Mouse (Mus musculus) ES-E14 (cell line): Measurements from ENCODE around the gene Fam84b. TPM values are rescaled to one million over a fixed set of nuclear protein-coding genes. Genes with fewer than 3 reads are reported as not detected.

Experiments
- DNase-seq: peaks from one replicate; pipeline ENCODE4 v3.0.0-alpha.2; 2013; ENCODE audit warnings: low read depth, low spot score
- H3K27ac ChIP-seq: 2 replicates; pipeline ENCODE4 v1.5.1; 2012; ENCODE audit warnings: low read depth, mild to moderate bottlenecking, low read length, moderate library complexity, mixed read lengths; ENCODE audit not compliant: poor library complexity, insufficient read depth, severe bottlenecking
- H3K36me3 ChIP-seq: 2 replicates; pipeline ENCODE4 v1.6.1; 2012; ENCODE audit warnings: mild to moderate bottlenecking, low read length, moderate library complexity, mixed read lengths; ENCODE audit not compliant: control insufficient read depth, poor library complexity, insufficient read depth, severe bottlenecking
- H3K4me1 ChIP-seq, 2 experiments: fragments of 150-350 bp in 1 of 2; sonication (generic) in 1 of 2; 2 replicates each; pipeline ENCODE4 v1.6.1; 2012; ENCODE audit warnings: low read length in 2 of 2, mild to moderate bottlenecking in 1 of 2, mixed read lengths in 1 of 2; ENCODE audit not compliant: control insufficient read depth in 2 of 2, insufficient read depth in 2 of 2, poor library complexity in 1 of 2
- H3K4me3 ChIP-seq, 2 experiments: fragments of 150-350 bp in 1 of 2; sonication (generic) in 1 of 2; 2 replicates each; pipeline ENCODE4 v1.5.1; 2012; ENCODE audit warnings: low read length in 2 of 2, low read depth in 1 of 2, mild to moderate bottlenecking in 1 of 2, mixed read lengths in 1 of 2; ENCODE audit not compliant: insufficient read depth in 1 of 2, poor library complexity in 1 of 2, severe bottlenecking in 1 of 2
- H3K9ac ChIP-seq: 2 replicates; pipeline ENCODE4 v1.6.1; 2012; ENCODE audit warnings: low read depth, mild to moderate bottlenecking, low read length, mixed read lengths; ENCODE audit not compliant: poor library complexity, insufficient read depth, severe bottlenecking
- H3K9me3 ChIP-seq: fragments of 150-350 bp; sonication (generic); 2 replicates; pipeline ENCODE4 v1.6.1; 2012; ENCODE audit warnings: low read depth, mild to moderate bottlenecking, low read length; ENCODE audit not compliant: control insufficient read depth, insufficient read depth
- CHD2 ChIP-seq: IDR thresholded peaks from 2 replicates; pipeline ENCODE4 v1.6.1; 2014; ENCODE audit warnings: mild to moderate bottlenecking, low read depth, low read length, inconsistent platforms
- HCFC1 ChIP-seq: IDR thresholded peaks from 2 replicates; pipeline ENCODE4 v1.6.1; 2012; ENCODE audit warnings: low read length, inconsistent platforms, borderline replicate concordance; ENCODE audit not compliant: insufficient read depth
- MAFK ChIP-seq: IDR thresholded peaks from 2 replicates; pipeline ENCODE4 v1.6.1; 2014; ENCODE audit warnings: mild to moderate bottlenecking, low read depth, low read length, inconsistent platforms; ENCODE audit not compliant: insufficient read depth
- ZC3H11A ChIP-seq: IDR thresholded peaks from 2 replicates; pipeline ENCODE4 v1.6.1; 2012; ENCODE audit warnings: low read depth, mild to moderate bottlenecking, inconsistent platforms, low read length, borderline replicate concordance
- ZNF384 ChIP-seq: IDR thresholded peaks from 2 replicates; pipeline ENCODE4 v1.6.1; 2012; ENCODE audit warnings: low read depth, low read length, inconsistent platforms
- in situ Hi-C, 2 experiments: fragments of 600-800 bp; cut with MboI; formaldehyde crosslinking; loops; one replicate each; pipeline ENCODE4 v1.15.1; 2025; ENCODE audit warnings: low sequenced_read_pairs in 2 of 2, inconsistent platforms in 1 of 2; ENCODE audit not compliant: unreplicated experiment in 2 of 2
- total RNA-seq: library from RNA; depleted of rRNA; stranded (reverse); fragments of 300-350 nt; gene quantifications from 2 replicates; pipeline ENCODE4 v1.2.3, GENCODE M21; 2012

Fam84b gene
- total RNA-seq, 1 experiment: 3.7 TPM

GRCm38 (mm10) chr15:60822803-60823619, 30.6 kb downstream of the Fam84b start:
- DNase-seq: no peak
- H3K4me3 ChIP-seq: peak overlapping the region; percentile 78 to 80
- H3K9ac ChIP-seq: peak overlapping the region; percentile 54
- TF ChIP-seq ZNF384: no peak
- TF ChIP-seq MAFK: no peak
- no peak for TF ChIP-seq HCFC1
- TF ChIP-seq ZC3H11A: no peak
- no peak for TF ChIP-seq CHD2
- no peaks in the 10 kb centered on the region; the same call in 1 of the 2 replicates for H3K36me3 ChIP-seq
- peaks cover 0 to 3% of the 10 kb centered on the region in 2 experiments; a peak in 1 of 4 replicates for H3K4me1 ChIP-seq
- in situ Hi-C loops: no loop called here
- H3K27ac ChIP-seq: no peak overlapping the region
- H3K9me3 ChIP-seq: no peaks in the 10 kb centered on the region

- no peak overlapping the region for H3K27ac ChIP-seq
- H3K4me3 ChIP-seq: peak overlapping the region; percentile 78 to 80
- H3K36me3 ChIP-seq: no peaks in the 10 kb centered on the region; the same call in 1 of the 2 replicates
- no peaks in the 10 kb centered on the region for H3K9me3 ChIP-seq
- H3K4me1 ChIP-seq: peaks cover 0 to 3% of the 10 kb centered on the region in 2 experiments; a peak in 1 of 4 replicates
- no peak overlapping the region for H3K9ac ChIP-seq
- TF ChIP-seq ZC3H11A (no peak), ZNF384 (no peak), MAFK (no peak), HCFC1 (no peak), CHD2 (no peak)
- in situ Hi-C loops: no loop called here
- DNase-seq: no peak
These were observed 31.3 kb downstream of the Fam84b start for GRCm38 (mm10) chr15:60822101-60822802.

GRCm38 (mm10) chr15:60818500-60818899, 35.1 kb downstream of the Fam84b start:
- Histone ChIP-seq H3K9ac (no peak overlapping the region), H3K27ac (no peak overlapping the region), H3K9me3 (no peaks in the 10 kb centered on the region), H3K4me1 (peaks cover 0 to 6% of the 10 kb centered on the region in 2 experiments; a peak in 1 of 4 replicates), H3K4me3 (no peak overlapping the region), H3K36me3 (no peaks in the 10 kb centered on the region; the same call in 1 of the 2 replicates)
- in situ Hi-C loops: no loop called here
- no peak for DNase-seq
- TF ChIP-seq MAFK (no peak), HCFC1 (no peak), ZNF384 (no peak), CHD2 (no peak), ZC3H11A (no peak)

DNA sequence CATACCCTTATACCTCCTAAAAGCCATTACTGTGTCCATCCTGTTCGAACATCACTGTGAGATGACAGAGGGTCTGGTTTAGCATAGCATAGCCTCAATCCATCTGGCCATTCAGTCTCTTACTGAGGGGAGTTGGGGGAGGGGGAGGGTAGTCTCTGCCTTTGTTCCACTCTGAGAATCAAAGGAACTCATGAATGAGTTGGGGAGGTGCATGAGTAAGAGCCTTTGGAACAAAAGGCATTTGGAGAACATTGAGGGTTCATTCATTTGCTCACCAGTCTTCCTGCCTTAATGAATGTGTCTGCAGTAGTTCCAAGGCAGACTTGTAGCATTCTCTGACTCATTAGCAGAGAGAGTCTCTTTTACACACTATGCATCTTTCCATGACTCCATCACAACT, 37.1 kb downstream of the Fam84b start:
- TF ChIP-seq ZC3H11A (no peak), MAFK (no peak), HCFC1 (no peak), ZNF384 (no peak), CHD2 (no peak)
- Histone ChIP-seq H3K9ac (no peak overlapping the region), H3K27ac (no peak overlapping the region), H3K9me3 (no peaks in the 10 kb centered on the region), H3K4me1 (peaks cover 0 to 3% of the 10 kb centered on the region in 2 experiments; a peak in 1 of 4 replicates), H3K4me3 (no peak overlapping the region), H3K36me3 (no peaks in the 10 kb centered on the region; the same call in 1 of the 2 replicates)
- in situ Hi-C loops: no loop called here
- DNase-seq: no peak
